Mouse (Mus musculus): ENCODE data around the gene BC005624.
"Not testable (repeated sequence)": the region's sequence is repeated elsewhere in the genome, so short reads cannot be mapped to it uniquely, and the experiment has no call there.

BC005624 gene

DNA sequence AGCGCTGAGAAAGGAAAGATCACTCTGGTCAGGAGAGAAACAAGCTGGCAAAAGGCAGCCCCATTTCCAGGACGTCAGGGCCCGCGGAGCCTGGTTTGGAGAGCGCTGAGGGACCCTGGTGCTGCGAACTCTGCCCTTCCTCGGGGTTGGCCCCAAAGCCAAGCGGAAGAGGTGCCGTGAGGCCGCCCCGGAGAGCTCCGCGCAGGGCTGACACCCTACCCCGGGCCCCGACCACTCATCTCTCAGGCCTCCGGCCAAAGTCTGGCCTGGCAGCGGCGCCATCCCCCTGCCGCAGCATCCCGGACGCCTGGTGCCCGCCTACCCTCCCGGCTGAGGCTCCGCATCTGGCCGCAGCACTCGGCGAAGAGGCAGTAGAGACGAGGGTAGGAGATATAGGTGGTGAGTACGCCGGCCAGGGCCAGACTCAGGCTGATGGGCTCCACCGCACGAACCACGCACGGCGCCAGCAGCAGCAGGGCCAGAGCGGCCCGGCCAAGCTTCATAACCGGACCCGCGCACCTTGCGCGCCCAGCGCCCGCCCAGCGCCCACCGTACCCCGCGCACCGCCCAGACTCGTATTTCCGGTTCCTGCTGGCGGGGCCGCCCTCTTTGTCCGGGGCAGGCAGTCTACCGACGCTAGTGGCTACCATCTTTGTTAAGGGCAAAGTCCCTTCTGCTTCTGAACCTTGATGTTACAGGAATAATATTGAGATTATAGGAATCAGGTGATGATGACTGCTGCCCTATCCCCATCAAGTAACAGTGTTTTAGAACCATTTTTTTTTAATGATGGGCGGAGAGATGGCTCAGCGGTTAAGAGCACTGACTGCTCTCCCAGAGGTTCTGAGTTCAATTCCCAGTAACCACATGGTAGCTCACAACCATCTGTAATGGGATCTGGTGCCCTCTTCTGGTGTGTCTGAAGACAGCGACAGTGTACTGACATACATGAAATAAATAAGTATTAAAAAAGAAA, 14.4 kb downstream of the BC005624 start, which contains the start of gene Tor1a:
Gene Tor1a (minus strand): TSS at position 582 of the 976 bp plus-strand sequence.
- DNase-seq (ENCODE audit: low read depth, low spot score): peak; percentile 86

DNA sequence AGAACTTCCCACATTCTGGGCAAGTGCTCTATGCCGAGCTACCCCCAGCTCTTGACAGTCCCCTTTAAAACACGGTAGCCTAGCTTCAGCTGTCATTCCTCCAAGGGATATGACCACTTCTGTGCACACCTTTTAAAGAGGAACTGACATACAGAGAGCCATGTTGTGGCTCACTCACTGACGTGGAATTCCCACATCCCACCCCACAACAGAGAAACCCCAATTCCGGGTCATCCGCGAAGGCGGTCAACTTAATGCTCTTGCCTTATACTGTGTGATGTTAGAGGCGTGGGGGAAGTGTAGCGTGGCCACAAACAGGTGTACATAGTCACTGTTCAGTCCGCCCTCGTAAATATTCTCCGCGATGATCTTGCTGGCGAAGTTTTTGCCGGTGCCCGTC, 15.2 kb downstream of the BC005624 start:
- DNase-seq (ENCODE audit: low read depth, low spot score): no peak

DNA sequence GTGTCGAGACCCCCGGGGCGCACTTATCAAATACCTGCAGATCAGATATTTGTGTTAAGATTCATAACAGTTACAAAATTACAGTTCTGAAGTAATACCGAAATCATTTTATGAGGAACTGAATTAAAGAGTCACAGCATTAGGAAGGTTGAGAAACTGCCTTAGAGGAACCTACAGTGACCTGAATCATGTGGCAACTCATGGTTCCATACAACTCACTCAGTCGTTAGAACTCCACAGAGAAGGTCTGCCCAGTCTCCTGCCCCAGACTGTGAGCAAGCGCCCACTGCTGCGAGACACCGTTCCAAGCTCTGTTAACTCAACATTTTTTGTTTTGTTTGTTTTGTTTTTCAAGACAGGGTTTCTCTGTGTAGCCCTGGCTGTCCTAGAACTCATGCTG, 16.4 kb downstream of the BC005624 start:
- DNase-seq (ENCODE audit: low read depth, low spot score): no peak

DNA sequence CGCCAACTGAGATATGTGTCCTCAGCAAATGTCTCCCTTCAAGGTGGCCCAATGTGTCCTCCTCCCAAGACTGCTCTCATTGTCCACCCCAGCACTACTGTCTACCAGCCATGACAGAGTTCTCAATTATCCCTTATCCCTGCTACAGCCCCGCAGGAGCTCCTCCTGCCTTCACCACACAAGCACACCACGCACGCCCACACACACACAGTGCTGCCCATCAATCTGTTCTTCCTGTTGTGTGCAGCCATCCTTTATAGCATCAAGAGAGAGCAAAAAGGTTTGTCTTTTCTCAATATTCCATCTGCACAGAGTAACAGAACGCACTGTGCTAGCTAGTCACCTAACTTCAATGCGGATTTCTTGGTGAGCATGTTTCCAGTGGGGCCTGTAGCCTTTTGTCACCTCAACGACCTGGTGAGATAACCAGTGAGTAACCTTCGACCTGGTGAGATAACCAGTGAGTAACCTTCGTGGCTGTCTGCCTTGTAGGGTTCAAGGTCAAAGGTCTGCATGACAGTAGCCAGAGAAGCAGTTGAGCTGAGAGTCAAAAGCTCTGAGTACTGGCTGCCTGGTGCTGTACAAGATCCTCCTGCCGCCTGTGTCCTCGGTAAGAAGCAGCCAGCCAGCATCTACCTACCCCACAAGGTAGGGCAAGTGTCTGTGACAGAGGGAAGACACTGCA, 19.3 kb downstream of the BC005624 start:
- DNase-seq (ENCODE audit: low read depth, low spot score): no peak

DNA sequence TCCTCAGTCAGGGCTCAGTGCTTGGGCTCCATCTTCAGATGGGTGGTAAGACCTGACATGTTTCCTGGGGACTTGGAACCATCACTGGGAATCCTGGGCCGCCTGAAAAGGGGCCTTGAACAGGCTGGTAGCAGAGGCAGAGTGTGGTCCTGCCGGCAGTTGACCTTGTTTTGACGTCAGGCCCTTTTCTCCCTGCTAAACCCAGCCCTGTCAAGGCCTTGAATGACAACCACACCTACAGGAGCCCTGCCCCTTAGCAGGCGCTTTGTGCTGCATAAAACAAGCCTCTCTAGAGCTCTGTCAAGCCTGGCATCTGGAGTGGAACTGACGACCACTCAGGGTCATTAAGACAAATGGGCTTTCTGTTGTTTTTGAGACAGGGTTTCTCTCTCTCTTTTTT, 22.1 kb downstream of the BC005624 start:
- DNase-seq (ENCODE audit: low read depth, low spot score): no peak

DNA sequence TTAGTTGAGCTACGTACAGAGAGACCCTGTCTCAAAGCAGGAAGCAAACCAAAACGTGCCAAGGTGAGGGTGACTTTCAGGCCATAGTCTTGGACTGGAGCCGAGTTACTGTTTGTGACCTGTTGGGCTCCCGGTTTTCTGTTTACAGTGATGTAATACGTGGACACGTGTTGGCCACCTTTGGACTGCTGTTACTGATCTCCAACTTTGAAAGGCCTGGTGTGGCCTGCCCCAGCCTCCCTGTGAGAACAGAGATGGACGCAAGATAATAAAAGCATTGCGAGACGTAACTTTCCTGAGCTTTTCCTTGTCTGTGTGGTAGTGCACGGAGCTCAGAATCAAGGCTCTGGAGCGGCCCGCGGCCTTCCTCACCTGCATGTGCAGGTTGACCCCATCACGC, 23.3 kb downstream of the BC005624 start:
- DNase-seq (ENCODE audit: low read depth, low spot score): no peak

DNA sequence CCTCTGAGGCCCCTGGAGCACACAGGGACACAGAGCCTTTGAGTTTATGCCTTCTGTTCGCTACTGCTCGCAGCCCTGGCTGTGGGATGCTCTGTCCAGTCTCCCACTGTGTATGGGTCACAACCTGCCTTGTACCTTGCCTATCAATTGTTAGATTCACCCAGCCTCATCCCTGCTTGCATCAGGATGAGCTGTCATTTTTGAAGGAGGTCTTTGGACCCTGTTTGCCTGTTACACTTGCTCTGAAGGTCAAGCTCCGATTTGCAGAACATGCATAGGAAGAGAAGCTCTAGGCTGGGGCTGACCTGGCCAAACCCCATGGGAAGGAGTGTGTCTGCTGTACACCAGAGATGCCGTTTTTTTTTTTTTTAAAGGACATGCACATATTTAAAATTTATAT, 24.5 kb downstream of the BC005624 start:
- no peak for DNase-seq (ENCODE audit: low read depth, low spot score)

DNA sequence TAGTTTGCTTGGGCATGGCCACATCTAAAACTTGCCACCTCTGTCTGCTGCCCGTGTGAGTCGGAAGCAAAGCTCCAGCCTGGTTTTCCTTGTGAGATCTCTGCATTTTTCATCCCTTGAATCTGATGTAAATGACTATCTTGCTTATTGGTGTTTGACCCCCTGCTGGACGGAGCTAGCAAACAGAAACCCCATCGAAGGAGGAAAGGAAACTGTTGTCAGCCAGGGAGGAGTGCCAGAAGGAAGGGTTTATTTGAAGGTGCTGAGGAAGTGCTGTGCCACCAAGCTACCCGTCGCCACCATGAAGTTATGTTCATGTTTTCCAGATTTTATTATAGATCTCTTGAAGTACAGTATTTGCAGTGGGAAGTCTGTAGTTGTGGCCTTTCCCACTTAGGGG, 27.2 kb downstream of the BC005624 start:
- DNase-seq (ENCODE audit: low read depth, low spot score): no peak

DNA sequence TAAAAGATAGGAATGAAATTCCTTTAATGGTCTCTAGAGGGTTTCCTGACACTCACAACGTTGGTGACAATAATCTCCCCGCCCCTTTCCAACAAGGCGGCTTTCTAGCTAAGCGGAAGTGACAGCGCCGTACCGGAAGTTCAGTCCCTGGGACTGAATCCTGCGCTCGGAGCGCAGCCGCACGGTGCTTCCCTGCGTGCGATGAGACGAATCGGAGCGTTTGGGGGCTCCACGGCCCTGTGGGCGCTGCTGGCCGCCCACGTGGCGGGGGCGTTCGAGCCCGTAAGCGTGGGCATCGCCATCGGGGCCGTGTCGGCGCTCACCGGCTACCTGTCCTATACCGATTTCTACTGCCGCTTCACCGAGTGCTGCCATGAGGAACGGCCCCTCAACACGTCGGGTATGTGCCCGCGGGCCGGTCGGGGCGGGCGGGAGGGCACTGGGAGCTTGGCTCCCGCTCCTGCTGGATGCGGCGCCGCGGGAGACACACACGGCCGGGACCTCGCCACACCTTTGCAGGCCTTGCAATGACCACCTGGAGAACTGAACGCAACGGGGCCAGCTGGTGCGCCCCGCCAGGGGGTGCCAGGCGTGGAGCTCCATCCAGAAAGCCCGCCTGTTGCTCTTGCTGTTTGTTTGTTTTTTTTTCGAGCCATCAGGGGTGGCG, 29.0 kb downstream of the BC005624 start, which contains the start of gene Tor1b:
Gene Tor1b (plus strand): TSS at position 136 of the 667 bp plus-strand sequence.
- peak; percentile 89 for DNase-seq (ENCODE audit: low read depth, low spot score)

DNA sequence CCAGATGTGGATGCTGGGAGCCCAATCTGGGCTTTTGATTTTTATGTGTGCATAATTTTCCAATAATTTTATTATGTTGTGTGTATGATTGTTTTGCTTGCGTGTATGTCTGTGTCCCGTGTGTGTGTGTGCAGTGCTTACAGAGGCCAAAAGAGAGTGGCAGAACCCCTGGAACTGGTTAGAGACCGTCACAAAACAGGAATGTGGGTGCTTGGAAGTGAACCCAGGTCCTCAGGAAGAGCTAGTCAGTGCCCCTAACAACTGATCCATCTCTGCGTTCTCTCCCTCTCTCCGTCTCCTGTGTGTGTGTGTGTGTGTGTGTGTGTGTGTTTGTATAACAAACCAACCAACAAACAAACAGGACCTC, 29.6 kb downstream of the BC005624 start:
- no peak for DNase-seq (ENCODE audit: low read depth, low spot score)

DNA sequence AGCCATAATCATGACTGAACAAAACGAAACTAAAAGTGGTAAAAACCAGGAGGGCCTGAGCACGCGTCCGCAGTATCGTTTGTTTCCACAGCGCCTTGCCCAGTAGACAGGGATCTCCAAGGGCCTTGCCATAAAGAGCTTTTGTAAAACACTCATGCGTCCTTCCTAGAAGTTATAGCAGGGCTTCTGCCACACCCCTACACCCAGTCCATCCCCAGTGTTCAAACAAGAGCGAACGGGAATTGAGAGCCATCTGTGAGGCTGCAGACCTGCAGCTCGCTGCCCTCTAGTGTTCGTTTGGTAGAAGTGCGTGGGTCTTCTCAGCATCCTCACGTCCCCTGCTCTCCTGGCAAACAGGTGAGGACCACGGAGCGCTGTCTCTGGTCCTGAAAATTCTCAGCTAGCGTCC, 39.4 kb downstream of the BC005624 start:
- DNase-seq (ENCODE audit: low read depth, low spot score): peak; percentile 91

DNA sequence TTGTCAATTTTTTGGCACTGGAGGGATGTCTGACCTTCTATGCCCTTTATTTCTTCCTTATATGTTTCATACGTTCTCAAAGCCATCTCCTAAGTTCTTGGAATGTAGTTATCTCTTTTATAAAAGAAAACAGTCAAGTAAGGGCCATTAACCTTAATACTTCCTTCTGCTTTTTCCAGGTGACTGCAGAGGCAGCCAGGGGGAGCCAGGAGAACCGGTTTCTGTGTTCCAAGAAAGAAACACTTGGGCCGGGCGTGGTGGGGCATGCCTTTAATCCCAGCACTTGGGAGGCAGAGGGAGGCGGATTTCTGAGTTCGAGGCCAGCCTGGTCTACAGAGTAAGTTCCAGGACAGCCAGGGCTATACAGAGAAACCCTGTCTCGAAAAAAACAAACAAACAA, 39.9 kb downstream of the BC005624 start:
- DNase-seq (ENCODE audit: low read depth, low spot score): not testable (repeated sequence)

DNA sequence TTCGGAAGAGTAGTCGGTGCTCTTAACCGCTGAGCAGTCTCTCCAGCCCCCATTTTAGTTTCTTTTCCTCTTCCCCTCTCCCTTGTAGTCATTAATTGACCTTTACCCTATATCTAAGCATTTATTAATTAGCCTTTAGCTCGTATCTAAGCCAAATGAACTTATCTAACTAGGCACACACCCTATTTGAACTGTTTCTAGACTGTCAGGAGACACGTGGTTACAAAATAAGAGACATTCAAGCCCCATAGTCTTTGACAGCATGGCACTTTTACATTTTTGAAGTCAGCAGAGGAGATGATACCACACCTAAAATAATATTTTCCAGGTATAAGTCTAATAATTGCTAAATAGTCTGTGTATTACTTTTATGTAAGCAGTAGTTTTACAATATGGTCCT, 40.4 kb downstream of the BC005624 start:
- no peak for DNase-seq (ENCODE audit: low read depth, low spot score)

DNA sequence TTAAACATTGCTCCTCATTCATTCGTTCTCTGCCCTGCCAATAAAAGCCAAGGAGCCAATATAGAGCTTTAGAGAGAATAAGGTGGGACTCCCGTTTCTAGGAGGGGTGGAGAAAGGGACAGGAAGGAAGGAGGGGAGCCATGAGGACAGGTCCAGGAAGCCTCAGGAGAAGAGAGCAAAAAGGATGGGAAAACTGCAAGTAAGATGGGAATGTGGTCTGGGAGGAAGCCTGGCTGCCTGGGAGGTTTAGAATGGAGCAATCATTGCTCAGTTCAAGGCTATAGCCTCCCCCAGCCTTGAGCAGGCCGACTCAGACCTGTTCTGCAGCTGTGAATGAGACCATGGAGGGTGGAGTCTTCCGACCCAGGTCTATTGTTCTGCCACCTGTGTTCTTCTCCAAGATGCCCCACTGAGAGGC, 43.4 kb downstream of the BC005624 start:
- no peak for DNase-seq (ENCODE audit: low read depth, low spot score)

DNA sequence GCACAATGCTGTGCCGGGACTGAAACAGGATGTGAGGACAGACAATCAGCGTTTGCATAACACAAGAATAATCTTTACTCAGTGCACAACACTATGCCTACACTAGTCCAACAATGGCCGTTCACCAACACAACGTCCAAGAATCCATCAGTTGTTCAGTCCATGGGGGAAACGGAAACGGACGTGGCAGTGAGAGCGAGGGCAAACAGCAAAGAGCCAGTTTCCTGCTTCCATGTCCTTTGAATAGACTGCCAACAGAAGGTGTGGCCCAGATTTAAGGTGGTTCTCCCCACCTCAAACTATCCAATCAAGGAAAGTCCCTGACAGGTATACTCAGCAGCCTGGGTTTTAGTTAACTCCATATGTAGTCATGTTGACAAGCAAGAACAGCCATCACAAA, 44.3 kb downstream of the BC005624 start:
- no peak for DNase-seq (ENCODE audit: low read depth, low spot score)

DNA sequence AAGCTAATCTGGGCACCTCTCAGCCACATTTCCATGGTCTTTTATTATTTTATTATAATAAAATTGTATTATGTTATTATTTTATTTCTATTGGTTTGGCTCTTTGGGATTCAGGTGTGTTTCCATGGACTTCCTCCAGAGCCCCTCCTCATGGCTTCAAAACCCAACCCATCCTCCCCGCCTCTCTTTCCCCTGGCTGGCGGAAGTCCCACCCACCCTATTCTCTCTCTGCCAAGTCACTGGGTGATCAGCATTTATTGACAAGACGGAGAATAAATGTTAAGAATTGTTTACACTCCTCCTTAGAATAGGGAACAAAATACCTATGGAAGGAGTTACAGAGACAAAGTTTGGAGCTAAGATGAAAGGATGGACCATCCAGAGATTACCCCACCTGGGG, 45.2 kb downstream of the BC005624 start:
- no peak for DNase-seq (ENCODE audit: low read depth, low spot score)

DNA sequence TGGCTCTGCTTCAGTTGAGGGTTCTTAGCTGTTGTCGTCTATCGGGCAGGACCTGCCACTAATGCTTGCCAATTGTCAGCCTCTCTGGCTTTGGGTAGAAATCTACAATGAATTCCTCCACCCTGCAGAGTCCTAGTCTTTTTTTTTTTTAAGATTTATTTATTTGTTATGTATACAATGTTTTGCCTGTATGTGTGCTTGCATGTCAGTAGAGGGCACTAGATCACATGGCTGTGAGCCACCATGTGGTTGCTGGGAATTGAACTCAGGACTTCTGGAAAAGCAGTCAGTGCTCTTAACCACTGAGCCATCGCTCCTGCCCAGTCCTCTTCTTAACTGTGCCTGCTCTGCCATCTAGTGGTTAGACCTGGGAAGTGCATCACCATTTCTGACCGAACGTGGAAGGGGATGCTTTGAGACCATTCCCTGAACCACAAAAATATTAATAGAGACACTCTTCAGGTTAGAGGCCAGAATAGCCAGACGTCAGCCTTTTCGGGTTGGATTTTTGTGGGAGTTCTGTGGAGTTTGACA, 48.0 kb downstream of the BC005624 start:
- peak; percentile 84 for DNase-seq (ENCODE audit: low read depth, low spot score)

DNA sequence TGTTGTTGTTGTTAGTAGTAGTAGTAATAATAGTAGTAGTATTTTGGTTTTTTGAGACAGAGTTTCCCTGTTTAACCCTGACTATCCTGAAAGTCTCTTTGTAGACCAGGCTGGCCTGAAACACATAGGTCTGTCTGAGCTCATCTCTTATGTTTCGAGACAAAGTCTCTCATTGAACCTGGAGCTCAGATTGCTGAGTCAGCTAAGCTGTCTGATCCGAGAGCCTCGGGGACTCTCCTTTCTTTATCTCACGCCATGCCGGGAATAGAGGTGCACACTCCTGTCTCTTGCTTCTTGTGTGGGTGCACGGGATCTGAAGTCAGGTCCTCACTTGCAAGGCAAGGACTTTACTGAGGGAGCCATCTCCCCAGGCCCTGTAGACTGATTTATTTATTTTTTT, 49.0 kb downstream of the BC005624 start:
- DNase-seq (ENCODE audit: low read depth, low spot score): no peak

DNA sequence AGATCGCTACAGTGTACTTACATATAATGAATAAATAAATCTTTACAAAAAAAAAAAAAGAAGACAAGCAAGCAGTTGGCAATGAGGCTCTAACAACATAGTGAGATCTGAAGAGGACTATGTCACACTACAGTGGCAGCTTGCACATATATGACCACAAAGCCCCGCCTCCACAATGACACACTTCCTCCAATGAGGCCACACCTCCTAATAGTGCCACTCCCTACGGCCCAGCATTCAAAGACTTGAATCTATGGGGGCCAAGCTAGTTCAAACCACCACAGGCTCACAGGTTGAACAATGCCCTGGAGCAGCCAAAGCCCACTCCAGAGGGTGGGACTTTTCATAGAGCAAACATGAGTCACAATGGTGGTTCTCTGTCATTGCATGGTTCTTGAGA, 50.1 kb downstream of the BC005624 start:
- no peak for DNase-seq (ENCODE audit: low read depth, low spot score)

DNA sequence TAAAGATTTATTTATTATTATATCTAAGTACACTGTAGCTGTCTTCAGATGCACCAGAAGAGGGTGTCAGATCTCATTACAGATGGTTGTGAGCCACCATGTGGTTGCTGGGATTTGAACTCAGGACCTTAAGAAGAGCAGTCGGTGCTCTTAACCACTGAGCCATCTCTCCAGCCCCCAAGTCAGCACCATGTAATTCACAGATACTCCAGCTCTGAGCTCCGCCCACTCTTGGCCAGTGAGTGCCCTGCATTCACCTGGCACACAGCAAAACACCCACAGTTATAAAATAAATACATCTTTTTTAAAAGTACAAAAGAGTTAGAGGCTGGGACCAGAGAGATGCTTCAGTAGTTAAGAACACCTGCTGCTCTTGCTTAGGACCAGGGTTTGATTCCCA, 51.2 kb downstream of the BC005624 start:
- not testable (repeated sequence) for DNase-seq (ENCODE audit: low read depth, low spot score)

DNA sequence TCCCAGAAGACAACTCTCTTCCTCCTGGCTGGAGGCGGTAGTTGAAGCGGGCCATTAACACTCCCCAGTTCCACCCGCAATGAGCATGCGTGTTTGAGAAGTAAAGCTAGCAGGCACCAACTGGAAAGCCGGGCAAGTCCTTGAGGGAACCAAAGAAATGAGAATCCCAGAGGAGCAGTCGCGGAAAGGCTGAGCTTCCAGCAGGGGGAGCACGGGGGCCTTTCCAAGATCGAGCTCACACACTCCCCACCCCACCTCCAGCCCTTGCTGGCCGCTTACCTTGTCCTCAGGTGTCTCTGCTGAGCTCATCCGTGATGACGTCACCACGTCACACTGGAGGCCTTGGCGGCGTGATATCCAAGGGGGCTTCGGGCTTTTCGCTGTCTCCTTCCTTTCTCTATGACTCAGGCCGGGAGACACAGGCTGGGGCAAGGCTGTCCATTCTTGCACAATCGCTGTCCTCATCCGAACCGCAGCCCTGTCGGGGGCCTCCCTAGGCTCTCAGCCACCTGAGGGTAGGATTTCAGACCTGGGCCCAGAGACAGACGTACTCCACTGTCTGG, 52.4 kb downstream of the BC005624 start, which contains the start of gene Ptges:
Gene Ptges (minus strand): TSS at position 381 of the 563 bp plus-strand sequence.
- DNase-seq (ENCODE audit: low read depth, low spot score): peak; percentile 73

Measured in forelimb bud, embryonic 11.5 days (tissue).